Mouse (Mus musculus) forebrain, postnatal 0 days (tissue): ENCODE data around the gene Itih5. TPM values are rescaled to one million over a fixed set of nuclear protein-coding genes. Genes with fewer than 3 reads are reported as not detected.

Experiments used
- ATAC-seq: fragments of 200-750 bp; cut with Nextera tagmentation; 2 replicates; pipeline ENCODE4 v1.8.0; 2017; ENCODE audit warnings: mild to moderate bottlenecking, moderate library complexity
- DNase-seq: peaks from one replicate; pipeline ENCODE4 v3.0.0-alpha.2; 2015
- H3K27ac ChIP-seq: fragments of 300-500 bp; sonication (generic); 2 replicates; pipeline ENCODE4 v1.5.1; 2014; ENCODE audit warnings: low read depth, mild to moderate bottlenecking, antibody characterized with exemption, low read length, moderate library complexity, mixed read lengths
- H3K27me3 ChIP-seq: fragments of 300-500 bp; sonication (generic); 2 replicates; pipeline ENCODE4 v1.6.1; 2014; ENCODE audit warnings: mild to moderate bottlenecking, low read length, mixed read lengths; ENCODE audit not compliant: insufficient read depth
- H3K36me3 ChIP-seq: fragments of 300-500 bp; sonication (generic); 2 replicates; pipeline ENCODE4 v1.6.1; 2014; ENCODE audit warnings: mild to moderate bottlenecking, moderate library complexity; ENCODE audit not compliant: insufficient read depth
- H3K4me1 ChIP-seq: fragments of 300-500 bp; sonication (generic); 2 replicates; pipeline ENCODE4 v1.6.1; 2014; ENCODE audit warnings: antibody characterized with exemption; ENCODE audit not compliant: insufficient read depth
- H3K4me2 ChIP-seq: fragments of 300-500 bp; sonication (generic); 2 replicates; pipeline ENCODE4 v1.6.1; 2014; ENCODE audit warnings: low read depth, mild to moderate bottlenecking, moderate library complexity
- H3K4me3 ChIP-seq: fragments of 300-500 bp; sonication (generic); 2 replicates; pipeline ENCODE4 v1.5.1; 2014; ENCODE audit warnings: low read depth, low read length, mixed read lengths
- H3K9ac ChIP-seq: fragments of 300-500 bp; sonication (generic); 2 replicates; pipeline ENCODE4 v1.6.1; 2014; ENCODE audit warnings: mild to moderate bottlenecking
- H3K9me3 ChIP-seq: fragments of 300-500 bp; sonication (generic); 2 replicates; pipeline ENCODE4 v1.6.1; 2016; ENCODE audit warnings: low read length
- CTCF ChIP-seq: sonication (generic); IDR thresholded peaks from 2 replicates; pipeline ENCODE4 v1.5.1; 2016; ENCODE audit warnings: antibody characterized with exemption, control low read depth, low read depth
- WGBS: fragments of 180-500 bp; shearing (Covaris S2); extraction: QIAGEN DNeasy Blood & Tissue Kit; methylation state at CpG from one replicate; pipeline ENCODE4 v1.1.7; 2014; 5-methylcytosine and 5-hydroxymethylcytosine counted together
- polyA plus RNA-seq: library from polyadenylated mRNA; unstranded; fragments of >200 nt; fragmentation: Nextera tagmentation; extraction: Ambion mirVana; gene quantifications from 2 replicates; pipeline ENCODE4 v1.2.1, GENCODE M21; 2015
- total RNA-seq: library from RNA; depleted of rRNA; stranded (reverse); fragments of >200 nt; gene quantifications from 2 replicates; pipeline ENCODE4 v1.2.3, GENCODE M21; 2014

Itih5 gene
- total and polyA plus RNA-seq, 2 experiments from 2014 or later, result 7.3 to 15.7 TPM

DNA sequence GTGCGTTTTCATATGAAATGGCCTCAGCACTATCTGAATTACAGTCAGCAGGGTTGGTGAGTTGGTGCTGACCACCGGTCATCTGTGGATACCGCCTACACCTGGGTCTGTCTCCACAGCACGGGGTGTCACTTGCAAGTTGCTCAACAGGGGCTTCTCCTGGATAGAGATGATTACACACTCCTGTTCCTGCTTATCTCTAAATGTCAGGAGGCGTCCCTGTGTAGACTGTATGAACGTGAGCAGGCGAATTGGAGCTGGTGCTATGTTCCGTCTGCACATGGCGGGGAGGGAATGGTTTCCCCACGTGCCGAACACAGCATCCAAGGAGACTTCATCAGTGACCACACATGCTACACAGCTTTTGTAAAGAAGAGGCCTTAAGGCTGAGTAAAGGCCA lies 13.9 kb downstream of the Itih5 start:
- Histone ChIP-seq H3K4me3 (no peak overlapping the region), H3K27me3 (no peaks in the 10 kb centered on the region), H3K4me2 (no peak overlapping the region), H3K9ac (no peak overlapping the region), H3K4me1 (no peaks in the 10 kb centered on the region), H3K36me3 (no peaks in the 10 kb centered on the region), H3K27ac (no peak overlapping the region), H3K9me3 (no peaks in the 10 kb centered on the region)
- DNase-seq (no peak), ATAC-seq (no peak)
- WGBS, result 92% methylated on average over 11 of the region's 11 CpGs
- TF ChIP-seq CTCF, result no peak

DNA sequence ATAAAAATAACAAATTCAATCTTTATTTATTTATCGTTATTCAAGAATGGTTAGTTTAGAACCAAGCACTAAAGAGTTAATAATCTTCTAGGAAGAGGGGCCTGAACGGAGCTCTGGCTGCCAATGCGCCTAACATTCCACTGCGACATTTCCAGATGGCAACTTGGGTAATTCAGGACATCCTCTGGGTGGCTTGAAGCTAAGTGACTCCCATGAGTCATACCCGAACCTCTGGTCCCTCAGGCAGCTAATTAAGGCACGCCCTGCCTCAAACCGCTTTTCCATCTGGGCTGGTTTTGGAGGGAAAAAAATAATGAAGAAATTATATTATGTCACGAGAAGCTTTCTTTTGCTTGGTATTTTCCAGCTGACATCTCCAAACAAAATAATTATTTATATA lies 14.6 kb downstream of the Itih5 start:
- H3K4me1 ChIP-seq, result no peaks in the 10 kb centered on the region
- DNase-seq (no peak), ATAC-seq (no peak)
- H3K36me3 ChIP-seq, result no peaks in the 10 kb centered on the region
- H3K9ac ChIP-seq, result no peak overlapping the region
- no peak overlapping the region for H3K27ac ChIP-seq
- 57% methylated on average over 8 of the region's 8 CpGs for WGBS
- no peaks in the 10 kb centered on the region for H3K9me3 ChIP-seq
- H3K27me3 ChIP-seq, result no peaks in the 10 kb centered on the region
- TF ChIP-seq CTCF, result no peak
- no peak overlapping the region for H3K4me3 ChIP-seq
- no peak overlapping the region for H3K4me2 ChIP-seq

DNA sequence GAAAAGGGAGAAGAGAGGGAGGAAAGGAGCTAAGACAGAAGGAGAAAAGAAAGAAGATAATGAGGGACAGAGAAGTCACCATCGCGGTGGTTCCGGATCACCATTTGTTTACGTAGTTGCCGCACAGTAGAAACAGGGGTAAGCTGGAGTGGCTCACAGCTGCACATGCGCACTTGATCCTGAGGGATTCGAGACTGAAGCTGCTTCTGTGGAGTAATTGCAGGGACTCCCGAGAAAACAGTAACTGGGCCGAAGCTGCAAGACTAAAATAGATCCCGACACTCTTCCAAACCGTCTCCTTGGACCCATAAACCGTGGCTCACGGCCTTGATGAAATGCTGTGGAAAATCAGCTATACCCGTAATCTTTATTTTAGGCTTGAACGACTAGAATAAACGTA lies 16.6 kb downstream of the Itih5 start:
- no peak for DNase-seq

DNA sequence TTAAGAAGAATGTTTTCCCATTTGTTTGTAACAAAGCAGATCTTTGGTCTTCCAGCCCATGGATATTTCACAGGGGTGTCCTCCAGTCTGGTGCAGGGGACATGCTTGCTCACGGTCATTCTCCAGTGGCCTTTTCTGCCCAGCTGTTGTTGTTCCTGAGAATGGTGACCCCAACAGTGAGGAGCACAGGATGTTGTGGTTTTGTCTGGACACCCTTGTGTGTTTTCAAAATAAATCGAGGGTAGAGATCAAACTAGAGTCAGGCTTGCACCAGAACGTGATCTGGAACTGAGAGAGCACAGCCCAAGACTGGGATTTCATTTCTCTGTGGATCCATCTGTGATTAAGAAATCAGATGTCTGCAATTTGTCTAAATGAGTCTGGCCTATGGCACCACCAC lies 40.2 kb downstream of the Itih5 start:
- TF ChIP-seq CTCF, result no peak
- Histone ChIP-seq H3K9ac (no peak overlapping the region), H3K4me3 (no peak overlapping the region), H3K9me3 (no peaks in the 10 kb centered on the region), H3K36me3 (no peaks in the 10 kb centered on the region), H3K27ac (no peak overlapping the region), H3K4me2 (no peak overlapping the region), H3K4me1 (no peaks in the 10 kb centered on the region), H3K27me3 (no peaks in the 10 kb centered on the region)
- ATAC-seq (no peak), DNase-seq (no peak)
- WGBS, result 74% methylated on average over 3 of the region's 3 CpGs

More for the DNA sequence above, 16.6 kb downstream of the Itih5 start:
- Histone ChIP-seq H3K9ac (no peak overlapping the region), H3K4me1 (no peaks in the 10 kb centered on the region), H3K9me3 (no peaks in the 10 kb centered on the region), H3K4me3 (no peak overlapping the region), H3K36me3 (no peaks in the 10 kb centered on the region), H3K27me3 (no peaks in the 10 kb centered on the region), H3K27ac (no peak overlapping the region), H3K4me2 (no peak overlapping the region)
- 88% methylated on average over 16 of the region's 16 CpGs for WGBS
- no peak for TF ChIP-seq CTCF
- ATAC-seq, result no peak

DNA sequence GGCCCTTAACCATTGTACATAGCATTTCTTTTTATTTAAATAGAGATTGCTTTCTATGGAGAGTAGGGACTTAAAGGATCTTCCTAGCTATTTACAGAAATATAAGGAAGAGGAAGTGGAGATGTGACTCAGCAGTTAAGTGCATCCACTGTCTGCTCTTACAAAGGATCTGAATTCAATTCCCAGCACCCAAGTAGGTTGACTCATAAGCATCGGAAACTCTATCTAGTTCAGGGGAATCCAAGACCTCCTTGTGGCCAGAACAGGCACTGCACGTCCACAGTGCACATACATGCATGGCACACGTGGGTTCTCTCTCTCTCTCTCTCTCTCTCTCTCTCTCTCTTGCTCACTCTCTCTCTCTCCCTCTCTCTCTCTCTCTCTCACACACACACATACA lies 41.8 kb downstream of the Itih5 start:
- TF ChIP-seq CTCF, result no peak

DNA sequence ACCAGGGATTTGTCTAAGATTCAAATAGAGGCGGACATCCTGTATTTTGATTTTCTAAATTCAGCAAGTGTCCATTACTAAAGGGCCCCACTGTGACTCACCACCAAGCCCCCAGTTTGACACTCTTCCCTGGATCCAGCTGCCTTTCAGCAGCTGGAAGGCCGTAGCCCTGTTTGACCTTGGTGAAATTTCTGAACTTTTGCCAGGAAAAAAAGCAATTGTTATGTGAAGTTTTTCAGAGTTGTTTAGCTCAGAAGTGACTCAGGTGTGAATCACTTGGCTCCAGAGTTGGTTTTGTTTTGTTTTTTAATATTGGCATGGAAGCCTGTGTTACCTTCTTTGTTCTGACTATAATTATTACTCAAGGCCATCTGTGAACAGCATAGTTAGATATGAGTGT lies 46.0 kb downstream of the Itih5 start:
- no peaks in the 10 kb centered on the region for H3K36me3 ChIP-seq
- no peak for DNase-seq
- 89% methylated on average over 2 of the region's 2 CpGs for WGBS
- ATAC-seq, result no peak
- H3K4me2 ChIP-seq, result no peak overlapping the region
- H3K27ac ChIP-seq, result no peak overlapping the region
- no peak for TF ChIP-seq CTCF
- H3K9me3 ChIP-seq, result no peaks in the 10 kb centered on the region
- H3K4me1 ChIP-seq, result no peaks in the 10 kb centered on the region
- no peaks in the 10 kb centered on the region for H3K27me3 ChIP-seq
- no peak overlapping the region for H3K9ac ChIP-seq
- H3K4me3 ChIP-seq, result no peak overlapping the region

More for the DNA sequence above, 41.8 kb downstream of the Itih5 start:
- H3K4me2 ChIP-seq, result no peak overlapping the region
- H3K9ac ChIP-seq, result no peak overlapping the region
- 83% methylated on average over 3 of the region's 3 CpGs for WGBS
- H3K36me3 ChIP-seq, result no peaks in the 10 kb centered on the region
- DNase-seq, result no peak
- H3K4me3 ChIP-seq, result no peak overlapping the region
- no peaks in the 10 kb centered on the region for H3K9me3 ChIP-seq
- no peak overlapping the region for H3K27ac ChIP-seq
- no peaks in the 10 kb centered on the region for H3K27me3 ChIP-seq
- no peaks in the 10 kb centered on the region for H3K4me1 ChIP-seq
- no peak for ATAC-seq

DNA sequence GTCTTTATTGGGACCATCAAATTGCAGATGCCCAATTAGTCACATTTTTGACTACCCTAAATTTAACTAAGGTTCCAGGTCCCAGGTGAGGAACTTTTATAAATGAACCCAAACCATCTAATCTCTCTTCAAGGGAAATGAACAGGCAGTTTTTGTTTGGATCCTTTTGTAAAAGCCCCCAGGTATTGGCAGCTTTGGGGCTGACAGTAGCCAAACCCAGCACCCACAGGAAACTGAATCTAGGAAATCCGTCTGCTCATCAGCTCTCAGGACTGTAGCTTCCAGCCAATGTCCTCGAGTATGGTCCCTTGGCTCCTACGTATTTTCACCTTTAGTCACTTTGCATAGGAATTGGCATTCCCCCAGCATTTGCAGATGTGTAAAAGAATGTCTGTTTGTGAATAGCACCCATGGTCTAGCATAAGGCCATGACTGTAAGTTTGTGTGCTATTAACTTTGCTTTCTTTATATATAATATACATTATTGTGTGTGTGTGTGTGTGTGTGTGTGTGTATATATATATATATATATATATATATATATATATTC lies 47.4 kb downstream of the Itih5 start:
- Histone ChIP-seq H3K27ac (no peak overlapping the region), H3K36me3 (no peaks in the 10 kb centered on the region), H3K9ac (no peak overlapping the region), H3K4me3 (no peak overlapping the region), H3K4me2 (no peak overlapping the region), H3K4me1 (no peaks in the 10 kb centered on the region), H3K9me3 (no peaks in the 10 kb centered on the region), H3K27me3 (no peaks in the 10 kb centered on the region)
- no peak for ATAC-seq
- no peak for TF ChIP-seq CTCF
- DNase-seq, result no peak
- 61% methylated on average over 3 of the region's 3 CpGs for WGBS
